Mouse (Mus musculus) thymus, adult 2 months (tissue): ENCODE results near the gene Zmiz1.

Experiments
- CTCF ChIP-seq: fragments of 200-500 bp; IDR thresholded peaks from 2 replicates; pipeline ENCODE4 v1.5.1; 2012; ENCODE audit warnings: mild to moderate bottlenecking, control low read depth, low read length, moderate library complexity, borderline replicate concordance; ENCODE audit not compliant: control insufficient read depth, poor library complexity, insufficient read depth; ENCODE audit errors: extremely low read depth
- POLR2A ChIP-seq: fragments of 200-500 bp; IDR thresholded peaks from 2 replicates; pipeline ENCODE4 v1.6.1; 2012; ENCODE audit warnings: mild to moderate bottlenecking, low read length, control low read depth, moderate library complexity; ENCODE audit not compliant: control insufficient read depth, poor library complexity, insufficient read depth; ENCODE audit errors: extremely low read depth

GRCm38 (mm10) chr14:25458111-25459015 lies 622 bp upstream of the Zmiz1 start:
- TF ChIP-seq CTCF (peak; percentile 27; the same call in 1 of the 2 replicates), POLR2A (no peak)
